Mouse (Mus musculus): Measurements from ENCODE around the gene Arpp19. TPM values are rescaled to one million over a fixed set of nuclear protein-coding genes. Genes with fewer than 3 reads are reported as not detected.

Gene Arpp19
- polyA plus RNA-seq, 1 experiment: 31.5 TPM

DNA sequence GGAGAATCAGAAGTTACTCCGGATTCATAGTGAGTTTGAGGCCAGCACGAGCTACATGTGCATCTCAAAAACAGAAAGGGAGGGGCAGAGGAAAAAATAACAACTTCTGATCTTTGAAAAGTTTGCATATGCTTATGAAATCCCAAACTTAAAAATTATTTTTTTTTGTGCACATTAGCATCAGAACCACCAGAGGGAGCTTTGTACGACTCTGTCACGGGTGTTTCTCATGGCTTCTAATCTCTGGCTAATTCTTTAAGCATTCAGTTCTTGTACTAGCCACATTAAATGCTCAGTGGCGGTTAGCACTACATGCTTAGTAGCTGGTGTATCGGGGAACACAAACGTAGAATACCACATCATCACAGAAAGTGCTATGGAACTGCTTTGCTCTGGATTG is 4.3 kb upstream of the Arpp19 start:
- H3K4me3 ChIP-seq (replicated peaks): no peak overlapping the region
- no peak for TF ChIP-seq FLI1 (IDR thresholded peaks at IDR 0.05; ENCODE audit: low read length)
- TF ChIP-seq GATA1 (IDR thresholded peaks at IDR 0.05; ENCODE audit: borderline replicate concordance, low read length): no peak
- H3K4me1 ChIP-seq: peaks cover 44% of the 10 kb centered on the region
- no peaks in the 10 kb centered on the region for H3K9me3 ChIP-seq
- H3K27me3 ChIP-seq (replicated peaks): no peaks in the 10 kb centered on the region
- peaks cover 45% of the 10 kb centered on the region for H3K36me3 ChIP-seq (replicated peaks; ENCODE audit: low read length)

DNA sequence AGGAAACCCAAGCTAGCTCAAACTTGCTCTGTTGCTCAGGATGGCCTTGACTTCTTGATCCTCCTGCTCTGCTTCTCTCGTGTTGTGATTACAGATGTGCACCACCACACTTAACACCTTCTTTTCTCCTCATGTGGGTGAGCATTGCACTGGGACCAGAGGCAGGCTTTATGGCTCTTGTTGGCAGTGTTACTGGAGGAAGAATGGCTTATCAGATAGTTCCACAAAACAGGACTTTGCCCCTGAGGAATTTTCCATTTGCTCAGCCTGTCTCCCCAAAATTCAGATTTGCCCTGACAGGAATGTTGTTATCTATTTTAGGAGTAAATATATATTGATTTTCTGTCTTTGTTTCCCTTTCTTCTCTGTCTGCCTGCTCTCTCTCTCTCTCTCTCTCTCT is 2.7 kb upstream of the Arpp19 start:
- Histone ChIP-seq H3K36me3 (replicated peaks; ENCODE audit: low read length) (peaks cover 30% of the 10 kb centered on the region), H3K4me1 (peaks cover 58% of the 10 kb centered on the region), H3K27me3 (replicated peaks) (no peaks in the 10 kb centered on the region), H3K9me3 (no peaks in the 10 kb centered on the region), H3K4me3 (replicated peaks) (no peak overlapping the region)
- no peak for TF ChIP-seq GATA1 (IDR thresholded peaks at IDR 0.05; ENCODE audit: borderline replicate concordance, low read length)
- TF ChIP-seq FLI1 (IDR thresholded peaks at IDR 0.05; ENCODE audit: low read length): no peak

DNA sequence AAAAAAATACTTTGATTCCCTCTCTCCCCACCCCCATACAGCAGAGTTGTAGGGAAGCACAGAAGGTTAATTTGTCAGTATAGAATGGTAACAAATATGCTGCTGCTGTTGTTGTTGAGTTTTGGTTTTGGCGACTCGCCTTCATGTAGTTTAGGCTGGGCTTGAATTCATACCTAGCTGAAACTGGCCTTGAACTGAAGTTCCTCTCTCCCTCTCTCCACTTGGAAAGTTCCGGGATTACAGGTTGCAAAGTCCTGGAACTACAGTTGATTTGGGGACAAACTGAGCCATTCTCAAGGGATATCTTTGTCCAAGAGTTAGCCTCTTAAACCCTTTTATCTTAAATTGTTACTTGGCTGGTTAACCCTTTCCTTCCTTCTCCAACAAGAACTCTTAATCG is 1.5 kb upstream of the Arpp19 start:
- no peak for TF ChIP-seq FLI1 (IDR thresholded peaks at IDR 0.05; ENCODE audit: low read length)
- TF ChIP-seq GATA1 (IDR thresholded peaks at IDR 0.05; ENCODE audit: borderline replicate concordance, low read length): no peak
- Histone ChIP-seq H3K27me3 (replicated peaks) (no peaks in the 10 kb centered on the region), H3K9me3 (no peaks in the 10 kb centered on the region), H3K4me3 (replicated peaks) (no peak overlapping the region), H3K36me3 (replicated peaks; ENCODE audit: low read length) (peaks cover 17% of the 10 kb centered on the region), H3K4me1 (peaks cover 67% of the 10 kb centered on the region)

DNA sequence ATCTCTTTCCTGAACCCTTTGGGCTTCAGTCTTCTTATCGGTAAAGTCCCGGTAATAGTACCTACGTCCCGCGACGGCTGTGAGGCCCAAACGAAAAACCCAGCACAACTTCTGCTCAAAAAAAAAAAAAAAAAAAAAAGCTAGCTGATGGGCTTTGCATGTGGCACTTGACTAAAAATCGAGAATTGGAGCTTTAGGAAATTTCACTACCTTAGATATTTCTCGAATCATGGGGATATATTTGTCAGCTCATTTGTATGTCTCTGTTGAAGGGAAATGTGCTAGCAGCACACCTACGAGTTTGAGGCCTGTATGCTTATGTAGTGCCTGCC is 909 bp downstream of the Arpp19 start:
- H3K36me3 ChIP-seq (replicated peaks; ENCODE audit: low read length): peaks cover 15% of the 10 kb centered on the region
- H3K4me1 ChIP-seq: peaks cover 62% of the 10 kb centered on the region
- TF ChIP-seq GATA1 (IDR thresholded peaks at IDR 0.05; ENCODE audit: borderline replicate concordance, low read length) (no peak), FLI1 (IDR thresholded peaks at IDR 0.05; ENCODE audit: low read length) (no peak)
- H3K4me3 ChIP-seq (replicated peaks): peak overlapping the region; percentile 96
- H3K27me3 ChIP-seq (replicated peaks): no peaks in the 10 kb centered on the region
- H3K9me3 ChIP-seq: no peaks in the 10 kb centered on the region

GRCm38 (mm10) chr9:75040566-75040965 is 3.2 kb downstream of the Arpp19 start:
- no peak for TF ChIP-seq FLI1 (IDR thresholded peaks at IDR 0.05; ENCODE audit: low read length)
- TF ChIP-seq GATA1 (IDR thresholded peaks at IDR 0.05; ENCODE audit: borderline replicate concordance, low read length): no peak
- H3K4me1 ChIP-seq: peaks cover 55% of the 10 kb centered on the region
- H3K27me3 ChIP-seq (replicated peaks): no peaks in the 10 kb centered on the region
- H3K36me3 ChIP-seq (replicated peaks; ENCODE audit: low read length): peaks cover 16% of the 10 kb centered on the region
- no peaks in the 10 kb centered on the region for H3K9me3 ChIP-seq
- no peak overlapping the region for H3K4me3 ChIP-seq (replicated peaks)

- H3K36me3 ChIP-seq (replicated peaks; ENCODE audit: low read length): peaks cover 28% of the 10 kb centered on the region
- no peaks in the 10 kb centered on the region for H3K27me3 ChIP-seq (replicated peaks)
- no peak overlapping the region for H3K4me3 ChIP-seq (replicated peaks)
- no peak for TF ChIP-seq FLI1 (IDR thresholded peaks at IDR 0.05; ENCODE audit: low read length)
- no peak for TF ChIP-seq GATA1 (IDR thresholded peaks at IDR 0.05; ENCODE audit: borderline replicate concordance, low read length)
- H3K4me1 ChIP-seq: peaks cover 55% of the 10 kb centered on the region
- no peaks in the 10 kb centered on the region for H3K9me3 ChIP-seq
Measured at GRCm38 (mm10) chr9:75041840-75042525, 4.6 kb downstream of the Arpp19 start.

DNA sequence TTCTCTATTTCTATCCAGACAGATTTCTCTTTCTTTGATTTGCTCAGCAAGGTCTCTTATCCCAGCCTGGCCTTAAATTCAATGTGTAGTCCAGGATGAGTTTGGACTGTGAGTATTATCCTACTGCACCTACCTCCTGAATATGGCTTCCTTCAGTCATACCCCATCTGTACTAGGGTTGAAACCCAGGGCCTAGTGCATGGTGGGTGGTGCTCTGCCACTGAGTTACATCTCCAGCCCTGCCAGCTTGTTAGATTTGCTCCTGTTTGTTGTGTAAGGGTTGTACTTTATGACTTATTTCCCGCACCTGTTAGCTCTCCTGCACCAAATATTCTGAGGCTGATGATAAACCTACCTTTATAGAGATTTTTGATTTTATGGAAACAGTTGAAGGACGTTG is 5.8 kb downstream of the Arpp19 start:
- H3K27me3 ChIP-seq (replicated peaks): no peaks in the 10 kb centered on the region
- H3K4me1 ChIP-seq: peaks cover 61% of the 10 kb centered on the region
- no peak for TF ChIP-seq GATA1 (IDR thresholded peaks at IDR 0.05; ENCODE audit: borderline replicate concordance, low read length)
- TF ChIP-seq FLI1 (IDR thresholded peaks at IDR 0.05; ENCODE audit: low read length): no peak
- H3K36me3 ChIP-seq (replicated peaks; ENCODE audit: low read length): peaks cover 32% of the 10 kb centered on the region
- H3K4me3 ChIP-seq (replicated peaks): no peak overlapping the region
- no peaks in the 10 kb centered on the region for H3K9me3 ChIP-seq

DNA sequence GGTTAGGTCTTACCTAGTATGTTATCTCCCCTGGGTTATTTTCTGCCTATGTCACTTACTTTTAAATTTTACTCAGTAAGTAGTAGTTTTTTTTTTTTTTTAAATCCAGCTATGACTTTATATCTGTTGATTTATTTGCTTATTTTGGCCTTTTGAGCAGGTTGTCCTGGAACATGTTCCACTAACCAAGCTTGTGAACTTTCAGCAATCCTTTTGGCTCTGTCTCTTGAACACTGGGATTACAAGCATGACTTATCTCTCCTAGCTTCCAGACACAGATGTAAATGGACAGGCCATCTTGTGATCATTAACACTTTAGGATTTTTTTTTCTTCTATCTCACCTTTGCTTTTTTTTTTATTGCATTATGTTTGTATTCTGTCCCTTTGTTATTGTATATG is 9.7 kb downstream of the Arpp19 start:
- Histone ChIP-seq H3K4me1 (peaks cover 58% of the 10 kb centered on the region), H3K36me3 (replicated peaks; ENCODE audit: low read length) (peaks cover 25% of the 10 kb centered on the region), H3K4me3 (replicated peaks) (no peak overlapping the region), H3K9me3 (no peaks in the 10 kb centered on the region), H3K27me3 (replicated peaks) (no peaks in the 10 kb centered on the region)
- TF ChIP-seq GATA1 (IDR thresholded peaks at IDR 0.05; ENCODE audit: borderline replicate concordance, low read length): no peak
- no peak for TF ChIP-seq FLI1 (IDR thresholded peaks at IDR 0.05; ENCODE audit: low read length)

DNA sequence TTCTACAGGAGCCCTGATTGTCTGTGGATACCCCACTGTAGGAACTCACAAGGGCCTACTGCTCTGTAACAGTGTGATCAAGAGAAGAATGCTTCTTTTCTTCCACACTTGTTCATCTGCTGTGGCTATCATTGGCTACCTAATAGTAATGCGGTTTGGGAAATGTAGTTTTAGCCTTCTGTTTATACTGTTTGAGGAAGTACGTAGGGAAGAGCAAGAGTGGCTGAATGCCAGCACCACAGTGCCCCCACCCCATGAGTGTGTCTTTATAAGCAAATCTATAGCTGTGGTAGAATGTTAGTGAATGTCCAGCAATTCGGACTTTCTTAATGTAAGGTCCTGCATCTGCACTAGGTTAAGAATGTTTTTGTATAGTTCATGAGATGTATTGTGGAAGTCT is 11.7 kb downstream of the Arpp19 start:
- H3K4me3 ChIP-seq (replicated peaks): no peak overlapping the region
- TF ChIP-seq GATA1 (IDR thresholded peaks at IDR 0.05; ENCODE audit: borderline replicate concordance, low read length) (no peak), FLI1 (IDR thresholded peaks at IDR 0.05; ENCODE audit: low read length) (no peak)
- peaks cover 22% of the 10 kb centered on the region for H3K36me3 ChIP-seq (replicated peaks; ENCODE audit: low read length)

GRCm38 (mm10) chr9:75050003-75050402 is 12.6 kb downstream of the Arpp19 start:
- TF ChIP-seq FLI1 (IDR thresholded peaks at IDR 0.05; ENCODE audit: low read length): no peak
- TF ChIP-seq GATA1 (IDR thresholded peaks at IDR 0.05; ENCODE audit: borderline replicate concordance, low read length): no peak
- Histone ChIP-seq H3K9me3 (no peaks in the 10 kb centered on the region), H3K36me3 (replicated peaks; ENCODE audit: low read length) (peaks cover 29% of the 10 kb centered on the region), H3K4me3 (replicated peaks) (peak overlapping the region; percentile 83), H3K4me1 (peaks cover 52% of the 10 kb centered on the region), H3K27me3 (replicated peaks) (no peaks in the 10 kb centered on the region)

More for the DNA sequence above, 11.7 kb downstream of the Arpp19 start:
- Histone ChIP-seq H3K4me1 (peaks cover 55% of the 10 kb centered on the region), H3K9me3 (no peaks in the 10 kb centered on the region), H3K27me3 (replicated peaks) (no peaks in the 10 kb centered on the region)

Data from megakaryocyte, embryonic 14.5 days (primary cell).